ENCODE assay signal across 8 mouse cellular contexts in the genomic region with DNA sequence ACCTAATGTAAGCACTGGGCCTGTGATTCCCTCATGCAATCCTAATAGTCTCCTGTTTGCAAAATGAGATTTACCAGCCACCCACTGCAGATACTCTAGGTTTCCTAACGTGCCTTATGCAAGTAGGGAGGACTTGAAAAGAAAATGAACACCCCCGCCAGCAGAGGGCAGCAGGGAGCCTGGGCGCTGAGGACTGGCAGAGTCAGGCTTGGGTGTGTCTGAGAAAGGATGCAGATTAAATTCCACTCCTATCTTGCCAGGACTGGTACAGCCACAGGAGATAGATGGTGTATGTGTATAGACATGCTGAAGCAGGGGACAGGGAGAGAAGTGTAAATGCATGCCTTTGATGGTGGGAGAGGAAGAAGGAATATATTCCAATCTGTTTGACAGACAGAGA. TPM values are rescaled to one million over a fixed set of nuclear protein-coding genes. Genes with fewer than 3 reads are reported as not detected.
DNase-seq lines count a peak whose midpoint lies in the region; ATAC-seq and TF ChIP-seq lines count a peak whose summit lies in the region.

No protein-coding gene starts in this region.

- peak; percentile 37; the same call in 1 of the 2 replicates for ATAC-seq in intestine, postnatal 0 days
- ATAC-seq in intestine, embryonic 16.5 days, result no peak
- ATAC-seq in G1E (ENCODE audit: extremely low read depth, insufficient number of reproducible peaks, low FRiP score, poor library complexity, severe bottlenecking), result peak; percentile 45; the same call in 1 of the 2 replicates
- ATAC-seq in common myeloid progenitor, adult 5-6 weeks (replicated peaks; ENCODE audit: low read depth, poor library complexity, severe bottlenecking), result peak; percentile 63
- peak; percentile 66 for ATAC-seq in inflammation-experienced regulatory T-cells, adult 6 months
- peak; percentile 41; the same call in 1 of the 2 replicates for ATAC-seq in liver, embryonic 16.5 days (ENCODE audit: low read depth)
- ATAC-seq in midbrain, embryonic 11.5 days (ENCODE audit: low FRiP score), result no peak

- WGBS in intestine, postnatal 0 days, result 45% methylated on average over 3 of the region's 3 CpGs
- WGBS in intestine, embryonic 16.5 days, result 46% methylated on average over 3 of the region's 3 CpGs
- 15% methylated on average over 3 of the region's 3 CpGs for WGBS in liver, embryonic 16.5 days (ENCODE audit: insufficient replicate concordance)
- 14% methylated on average over 3 of the region's 3 CpGs for WGBS in small intestine, adult 2 months
- 47% methylated on average over 3 of the region's 3 CpGs for WGBS in midbrain, embryonic 11.5 days

- no peaks in the 10 kb centered on the region for H3K27me3 ChIP-seq in intestine, postnatal 0 days (replicated peaks; ENCODE audit: control insufficient read depth, insufficient read depth, low read length)
- no peaks in the 10 kb centered on the region for H3K27me3 ChIP-seq in intestine, embryonic 16.5 days (replicated peaks; ENCODE audit: control insufficient read depth, insufficient read depth, low read length)
- H3K27me3 ChIP-seq in G1E (ENCODE audit: insufficient read depth, low read length), result peaks cover 8% of the 10 kb centered on the region; the same call in 1 of the 2 replicates
- no peaks in the 10 kb centered on the region for H3K27me3 ChIP-seq in liver, embryonic 16.5 days (ENCODE audit: control insufficient read depth, insufficient read depth, low read depth, low read length)
- H3K27me3 ChIP-seq in small intestine, adult 2 months (ENCODE audit: control insufficient read depth, insufficient read depth, low read length), result no peaks in the 10 kb centered on the region
- no peaks in the 10 kb centered on the region for H3K27me3 ChIP-seq in midbrain, embryonic 11.5 days (ENCODE audit: control insufficient read depth, insufficient read depth, low read length)

- no peaks in the 10 kb centered on the region for H3K4me1 ChIP-seq in intestine, postnatal 0 days (replicated peaks; ENCODE audit: control insufficient read depth, insufficient read depth, low read length)
- no peaks in the 10 kb centered on the region for H3K4me1 ChIP-seq in intestine, embryonic 16.5 days (ENCODE audit: control insufficient read depth, insufficient read depth, low read length)
- H3K4me1 ChIP-seq in G1E (ENCODE audit: insufficient read depth, low read depth, low read length), result peaks cover 26% of the 10 kb centered on the region
- H3K4me1 ChIP-seq in liver, embryonic 16.5 days (ENCODE audit: control insufficient read depth, low read depth, low read length), result no peaks in the 10 kb centered on the region; the same call in 1 of the 2 replicates
- no peaks in the 10 kb centered on the region for H3K4me1 ChIP-seq in small intestine, adult 2 months (ENCODE audit: control insufficient read depth, insufficient read depth, insufficient read length, low read length)
- H3K4me1 ChIP-seq in midbrain, embryonic 11.5 days (ENCODE audit: control insufficient read depth, insufficient read depth, low read length), result peaks cover 5% of the 10 kb centered on the region; the same call in 1 of the 2 replicates

- H3K36me3 ChIP-seq in intestine, postnatal 0 days (ENCODE audit: control insufficient read depth, insufficient read depth), result no peaks in the 10 kb centered on the region
- H3K36me3 ChIP-seq in intestine, embryonic 16.5 days (ENCODE audit: control insufficient read depth, insufficient read depth, low read length), result no peaks in the 10 kb centered on the region
- H3K36me3 ChIP-seq in G1E (replicated peaks), result no peaks in the 10 kb centered on the region
- no peaks in the 10 kb centered on the region for H3K36me3 ChIP-seq in liver, embryonic 16.5 days (ENCODE audit: control insufficient read depth, insufficient read depth)
- H3K36me3 ChIP-seq in small intestine, adult 2 months (ENCODE audit: control insufficient read depth, insufficient read depth, low read length), result no peaks in the 10 kb centered on the region
- H3K36me3 ChIP-seq in midbrain, embryonic 11.5 days (ENCODE audit: control insufficient read depth, insufficient read depth, low read length), result no peaks in the 10 kb centered on the region

- DNase-seq in G1E (ENCODE audit: low spot score), result peak; percentile 57
- DNase-seq in midbrain, embryonic 11.5 days (ENCODE audit: low spot score, missing footprints), result no peak

- no peak overlapping the region for H3K9ac ChIP-seq in intestine, postnatal 0 days (ENCODE audit: low read depth, low read length)
- no peak overlapping the region for H3K9ac ChIP-seq in intestine, embryonic 16.5 days (ENCODE audit: low read depth, low read length)
- H3K9ac ChIP-seq in liver, embryonic 16.5 days (ENCODE audit: low read depth, low read length), result no peak overlapping the region
- H3K9ac ChIP-seq in midbrain, embryonic 11.5 days (ENCODE audit: low read length), result no peak overlapping the region

- no peak overlapping the region for H3K4me2 ChIP-seq in intestine, postnatal 0 days (replicated peaks; ENCODE audit: low read depth)
- H3K4me2 ChIP-seq in intestine, embryonic 16.5 days (ENCODE audit: low read depth, low read length), result no peak overlapping the region
- H3K4me2 ChIP-seq in liver, embryonic 16.5 days (ENCODE audit: low read depth, low read length), result no peak overlapping the region
- no peak overlapping the region for H3K4me2 ChIP-seq in midbrain, embryonic 11.5 days

- peak; percentile 90 for TF ChIP-seq CTCF in intestine, postnatal 0 days (IDR thresholded peaks at IDR 0.05; ENCODE audit: low read depth)
- peak; percentile 90 for TF ChIP-seq CTCF in G1E (IDR thresholded peaks at IDR 0.05; ENCODE audit: low read depth, low read length)
- peak; percentile 94 for TF ChIP-seq CTCF in small intestine, adult 2 months (IDR thresholded peaks at IDR 0.05; ENCODE audit: extremely low read depth, insufficient read length, insufficient replicate concordance, low read depth, low read length)

- H3K4me3 ChIP-seq in intestine, postnatal 0 days (ENCODE audit: low read depth, low read length), result no peak overlapping the region
- H3K4me3 ChIP-seq in intestine, embryonic 16.5 days (ENCODE audit: low read length), result no peak overlapping the region
- no peak overlapping the region for H3K4me3 ChIP-seq in G1E (ENCODE audit: low read depth, low read length)
- no peak overlapping the region for H3K4me3 ChIP-seq in liver, embryonic 16.5 days (ENCODE audit: low read depth, low read length)
- H3K4me3 ChIP-seq in small intestine, adult 2 months (ENCODE audit: low read depth, low read length), result no peak overlapping the region
- no peak overlapping the region for H3K4me3 ChIP-seq in midbrain, embryonic 11.5 days (ENCODE audit: low read depth, low read length)

- no peak for TF ChIP-seq POLR2A in small intestine, adult 2 months (IDR thresholded peaks at IDR 0.05; ENCODE audit: low read depth, low read length)

- no peaks in the 10 kb centered on the region for H3K9me3 ChIP-seq in intestine, postnatal 0 days (ENCODE audit: control insufficient read depth)
- no peaks in the 10 kb centered on the region for H3K9me3 ChIP-seq in intestine, embryonic 16.5 days (ENCODE audit: control insufficient read depth, low read length)
- H3K9me3 ChIP-seq in G1E (replicated peaks), result no peaks in the 10 kb centered on the region
- H3K9me3 ChIP-seq in liver, embryonic 16.5 days (replicated peaks; ENCODE audit: control insufficient read depth, low read length), result no peaks in the 10 kb centered on the region
- no peaks in the 10 kb centered on the region for H3K9me3 ChIP-seq in midbrain, embryonic 11.5 days (ENCODE audit: control insufficient read depth, low read length)

- H3K27ac ChIP-seq in intestine, postnatal 0 days (ENCODE audit: low read depth, low read length), result no peak overlapping the region
- H3K27ac ChIP-seq in intestine, embryonic 16.5 days (ENCODE audit: low read length), result no peak overlapping the region
- H3K27ac ChIP-seq in liver, embryonic 16.5 days (ENCODE audit: low read length), result no peak overlapping the region
- H3K27ac ChIP-seq in small intestine, adult 2 months (ENCODE audit: insufficient read depth, low read depth, low read length), result no peak overlapping the region
- no peak overlapping the region for H3K27ac ChIP-seq in midbrain, embryonic 11.5 days (ENCODE audit: low read depth, low read length)

RNA-seq across cellular contexts. Expression of gene Actr10, which starts 24.2 kb away (rescaled TPM):
- 164 and 181 TPM in 2 replicates for polyA plus RNA-seq in intestine, postnatal 0 days (2015; fragmentation: Nextera tagmentation; extraction: Ambion mirVana)
- 205 and 213 TPM in 2 replicates for polyA plus RNA-seq in intestine, embryonic 16.5 days (2015; fragmentation: Nextera tagmentation; extraction: Ambion mirVana)
- total RNA-seq in G1E (2014; fragmentation: Nextera tagmentation), result 113 and 139 TPM in 2 replicates
- total RNA-seq in G1E (2017), result 126 and 142 TPM in 2 replicates
- 3.5 and 5.3 TPM in 2 replicates for polyA plus RNA-seq in G1E (2012)
- total RNA-seq in common myeloid progenitor, adult 5-6 weeks (2017), result 50.3 and 60.0 TPM in 2 replicates
- polyA plus RNA-seq in inflammation-experienced regulatory T-cells, adult 6 months (2017; shearing (Covaris generic)), result 100 to 1,000 TPM; 195 to 260 (median 256) TPM
- 98.8 and 107 TPM in 2 replicates for polyA plus RNA-seq in liver, embryonic 16.5 days (2015; fragmentation: Nextera tagmentation; extraction: Ambion mirVana)
- polyA plus RNA-seq in small intestine, adult 2 months (2012; rRNA removed), result 2.9 and 6.4 TPM in 2 replicates
- polyA plus RNA-seq in midbrain, embryonic 11.5 days (2014; fragmentation: Nextera tagmentation; extraction: Ambion mirVana), result 275 and 291 TPM in 2 replicates

Comparison
In these comparisons a context has a peak if more than half of its experiments do, and no peak if none do; other contexts are left out.
1. ATAC-seq: peak in intestine, postnatal 0 days (single experiment), G1E (single experiment), common myeloid progenitor, adult 5-6 weeks (single experiment), inflammation-experienced regulatory T-cells, adult 6 months (single experiment) and liver, embryonic 16.5 days (single experiment); none in intestine, embryonic 16.5 days (single experiment) and midbrain, embryonic 11.5 days (single experiment).
2. RNA of gene Actr10, which starts 24.2 kb away (polyA plus RNA-seq): 275 to 291 TPM in midbrain, embryonic 11.5 days, 195 to 260 TPM in inflammation-experienced regulatory T-cells, adult 6 months, 205 to 213 TPM in intestine, embryonic 16.5 days, 164 to 181 TPM in intestine, postnatal 0 days and 98.8 to 107 TPM in liver, embryonic 16.5 days; 2.9 to 6.4 TPM in small intestine, adult 2 months and 3.5 to 5.3 TPM in G1E; every median in the first group is over 10 times any median in the second.
3. Peak in every context shown above with its lines, with median percentiles within 50 percentile points of each other: CTCF ChIP-seq.